Mouse (Mus musculus) liver, postnatal 0 days (tissue): ENCODE measurements at regions not wholly inside any gene's neighbourhood (a gene's known extent, or its start where the extent isn't known, plus 50 kb on each side); places are given as distances from the start of the nearest gene placed in this dataset.

Source experiments
- CTCF ChIP-seq: sonication (generic); IDR thresholded peaks from 2 replicates; pipeline ENCODE4 v1.5.1; 2016; ENCODE audit warnings: antibody characterized with exemption, low read depth
- EP300 ChIP-seq: IDR thresholded peaks from 2 replicates; pipeline ENCODE4 v1.6.1; 2016; ENCODE audit warnings: antibody characterized with exemption, low read depth, mild to moderate bottlenecking

GRCm38 (mm10) chr12:9898420-9898819, 328.5 kb downstream of the Osr1 start:
- TF ChIP-seq CTCF, result no peak
- no peak for TF ChIP-seq EP300
